In the genomic region with DNA sequence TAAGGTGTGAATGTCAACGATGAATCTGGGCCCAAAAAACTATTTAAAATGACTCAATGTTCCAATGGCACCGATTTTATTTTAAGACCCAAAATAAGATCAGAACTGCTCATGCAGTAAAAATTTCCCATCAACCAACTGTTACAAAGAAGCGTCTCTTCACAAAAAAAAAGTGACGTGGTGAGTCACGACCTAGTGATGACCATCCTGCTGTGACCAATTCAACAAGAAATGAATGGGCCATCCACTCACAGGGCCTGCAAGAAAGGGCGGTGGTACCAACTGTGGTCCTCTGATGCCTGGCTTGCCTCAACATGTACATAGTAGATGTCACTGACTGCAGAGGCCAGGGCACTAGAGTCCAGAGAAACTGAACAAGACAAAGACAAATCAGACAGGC, we compare ENCODE assay signal across 27 mouse cellular contexts. TPM values are rescaled to one million over a fixed set of nuclear protein-coding genes. Genes with fewer than 3 reads are reported as not detected.
DNase-seq lines count a peak whose midpoint lies in the region; ATAC-seq and TF ChIP-seq lines count a peak whose summit lies in the region.
"Had no signal": no experiment of that assay in that cellular context is flagged by ENCODE, and none has a peak within 500 bp of the region (broad histone marks: within the 10 kb centered on the region; RNA-seq: fewer than 3 reads in every experiment).

No protein-coding gene starts in this region.

- ATAC-seq in heart, postnatal 0 days (ENCODE audit: insufficient read depth, low read depth), result no peak
- no peak for ATAC-seq in erythroblast, adult 5-6 weeks (replicated peaks; ENCODE audit: low FRiP score, poor library complexity, severe bottlenecking)
- ATAC-seq: intestine, postnatal 0 days had no signal

- H3K9me3 ChIP-seq in heart, postnatal 0 days (replicated peaks; ENCODE audit: control insufficient read depth, low read length), result no peaks in the 10 kb centered on the region
- H3K9me3 ChIP-seq: forebrain, embryonic 10.5 days; forebrain, embryonic 15.5 days; hindbrain, embryonic 13.5 days; limb, embryonic 10.5 days; limb, embryonic 15.5 days; liver, embryonic 13.5 days; megakaryocyte, embryonic 14.5 days; midbrain, embryonic 12.5 days; neural tube, embryonic 13.5 days had no signal

- intact Hi-C loops in gastrocnemius, adult 2 months (cut with DNase I), result no loop called here
- intact Hi-C loops in heart, postnatal 10 days (cut with DNase I), result no loop called here

- peak overlapping the region; percentile 75 for H3K27ac ChIP-seq in gastrocnemius, adult 2 months
- no peak overlapping the region for H3K27ac ChIP-seq in heart, postnatal 0 days (ENCODE audit: low read depth)
- H3K27ac ChIP-seq: forebrain, embryonic 10.5 days; forebrain, embryonic 15.5 days; hindbrain, embryonic 13.5 days; limb, embryonic 10.5 days; limb, embryonic 15.5 days; liver, embryonic 13.5 days; midbrain, embryonic 12.5 days; neural tube, embryonic 13.5 days had no signal

- DNase-seq in gastrocnemius, adult 2 months, result no peak
- no peak for DNase-seq in gastrocnemius, postnatal 10 days
- no peak for DNase-seq in heart, postnatal 0 days (ENCODE audit: low spot score)
- no peak for DNase-seq in heart, postnatal 10 days
- DNase-seq in 3T3-L1 (ENCODE audit: low read depth, low spot score) (peak; percentile 82), NIH3T3 (ENCODE audit: low read depth) (peak; percentile 53)
- no peak for DNase-seq in thymus, postnatal 4 days
- DNase-seq: cerebellum, adult 11 months; cerebellum, adult 9-10 months; cerebellum, postnatal 36 days; heart, postnatal 4 days; kidney, adult 9 months; kidney, postnatal 10 days; layer of hippocampus, postnatal 36 days; liver, embryonic 13.5 days; thymus, postnatal 14 days had no signal

- no peak overlapping the region for H3K4me3 ChIP-seq in gastrocnemius, adult 2 months
- H3K4me3 ChIP-seq in heart, postnatal 0 days (ENCODE audit: low read depth, low read length), result no peak overlapping the region
- H3K4me3 ChIP-seq: forebrain, embryonic 10.5 days; forebrain, embryonic 15.5 days; hindbrain, embryonic 13.5 days; limb, embryonic 10.5 days; limb, embryonic 15.5 days; liver, embryonic 13.5 days; megakaryocyte, embryonic 14.5 days; midbrain, embryonic 12.5 days; neural tube, embryonic 13.5 days had no signal

- 76% methylated on average over 6 of the region's 6 CpGs for WGBS in heart, postnatal 0 days

- peaks cover 37% of the 10 kb centered on the region for H3K36me3 ChIP-seq in heart, postnatal 0 days (replicated peaks; ENCODE audit: control insufficient read depth, insufficient read depth, low read length)
- H3K36me3 ChIP-seq: forebrain, embryonic 15.5 days; G1E; liver, embryonic 13.5 days; midbrain, embryonic 12.5 days had no signal

- H3K9ac ChIP-seq in heart, postnatal 0 days (replicated peaks; ENCODE audit: low read depth, low read length), result 0 out of 2 replicates have a peak overlapping the region, but pooled peaks have one; percentile 4
- H3K9ac ChIP-seq: forebrain, embryonic 15.5 days; hindbrain, embryonic 13.5 days; limb, embryonic 15.5 days; liver, embryonic 13.5 days; midbrain, embryonic 12.5 days; neural tube, embryonic 13.5 days had no signal

- TF ChIP-seq CTCF in gastrocnemius, adult 2 months (IDR thresholded peaks at IDR 0.05), result no peak
- TF ChIP-seq CTCF in heart, postnatal 0 days (IDR thresholded peaks at IDR 0.05; ENCODE audit: low read depth), result no peak

- H3K27me3 ChIP-seq in heart, postnatal 0 days (ENCODE audit: control insufficient read depth, insufficient read depth, low read length), result peaks cover 11% of the 10 kb centered on the region; the same call in 1 of the 2 replicates

- H3K4me1 ChIP-seq in heart, postnatal 0 days (ENCODE audit: control insufficient read depth, insufficient read depth), result peaks cover 29% of the 10 kb centered on the region

- no peak for TF ChIP-seq EP300 in heart, postnatal 0 days (IDR thresholded peaks at IDR 0.05; ENCODE audit: low read depth)

- no peak overlapping the region for H3K4me2 ChIP-seq in heart, postnatal 0 days (ENCODE audit: low read depth, low read length)
- H3K4me2 ChIP-seq: forebrain, embryonic 15.5 days; hindbrain, embryonic 13.5 days; liver, embryonic 13.5 days; midbrain, embryonic 12.5 days; neural tube, embryonic 13.5 days had no signal

RNA-seq across cellular contexts. Expression of a gene that starts 7.6 kb away (rescaled TPM):
- 10 to 100 TPM; 17.8 to 27.4 TPM for total RNA-seq in gastrocnemius, adult 2 months (2021)
- total RNA-seq in gastrocnemius, postnatal 10 days (2021), result 10 to 100 TPM; 20.1 to 33.5 TPM
- 60.5 and 78.0 TPM in 2 replicates for total RNA-seq in heart, postnatal 0 days (2014; rRNA removed; ENCODE audit: low replicate concordance)
- 47.2 and 49.6 TPM in 2 replicates for polyA plus RNA-seq in heart, postnatal 0 days (2015; fragmentation: Nextera tagmentation; extraction: Ambion mirVana)
- 10 to 100 TPM; 34.1 to 45.2 TPM for total RNA-seq in heart, postnatal 10 days (2021)
- not detected in 2 replicates for total RNA-seq in erythroblast, adult 5-6 weeks (2015; ENCODE audit: low replicate concordance)
- total RNA-seq in erythroblast, adult 5-6 weeks (2017; ENCODE audit: low replicate concordance), result not detected in 2 replicates
- total RNA-seq: G1E had no signal
- polyA plus RNA-seq: G1E had no signal

Comparison
In these comparisons a context has a peak if more than half of its experiments do, and no peak if none do; other contexts are left out.
1. DNase-seq: peak in 3T3-L1 (single experiment) and NIH3T3 (single experiment); none in gastrocnemius, adult 2 months (single experiment), gastrocnemius, postnatal 10 days (single experiment), heart, postnatal 0 days (single experiment), heart, postnatal 10 days (0 of 2) and thymus, postnatal 4 days (single experiment).
2. RNA of a gene that starts 7.6 kb away (total RNA-seq): 60.5 to 78.0 TPM in heart, postnatal 0 days, 34.1 to 45.2 TPM in heart, postnatal 10 days, 20.1 to 33.5 TPM in gastrocnemius, postnatal 10 days and 17.8 to 27.4 TPM in gastrocnemius, adult 2 months; not detected in erythroblast, adult 5-6 weeks; every median in the first group is over 10 times any median in the second.